Mouse (Mus musculus) MEL (cell line): ENCODE measurements at regions not wholly inside any gene's neighbourhood (a gene's known extent, or its start where the extent isn't known, plus 50 kb on each side); places are given as distances from the start of the nearest gene placed in this dataset.

Experiments used
- CHD1 ChIP-seq: IDR thresholded peaks from 2 replicates; pipeline ENCODE4 v1.6.1; 2012; ENCODE audit warnings: low read depth, mild to moderate bottlenecking, inconsistent platforms, low read length, improper control_type of control experiment
- CTCF ChIP-seq, 3 experiments: IDR thresholded peaks in 2 of 3; conservative IDR thresholded peaks in 1 of 3; 2 replicates each; pipeline ENCODE4 v1.5.1; 2011 to 2012; ENCODE audit warnings: low read length in 3 of 3, low read depth in 2 of 3, mild to moderate bottlenecking in 2 of 3, improper control_type of control experiment in 1 of 3, inconsistent platforms in 1 of 3, mixed read lengths in 1 of 3, moderate library complexity in 1 of 3; ENCODE audit not compliant: control insufficient read depth in 1 of 3, insufficient read depth in 1 of 3, poor library complexity in 1 of 3, severe bottlenecking in 1 of 3
- GATA1 ChIP-seq: IDR thresholded peaks from 2 replicates; pipeline ENCODE4 v1.6.1; 2011; ENCODE audit warnings: low read depth, low read length, improper control_type of control experiment
- HCFC1 ChIP-seq: IDR thresholded peaks from 2 replicates; pipeline ENCODE4 v1.6.1; 2012; ENCODE audit warnings: low read depth, mild to moderate bottlenecking, inconsistent platforms, low read length, improper control_type of control experiment, moderate library complexity
- KAT2A ChIP-seq: conservative IDR thresholded peaks from 2 replicates; pipeline ENCODE4 v1.6.1; 2012; ENCODE audit warnings: low read depth, low read length, improper control_type of control experiment, inconsistent platforms
- POLR2A ChIP-seq, 2 experiments: IDR thresholded peaks; 2 replicates each; pipeline ENCODE4 v1.6.1; 2011 to 2012; ENCODE audit warnings: low read length in 2 of 2, mild to moderate bottlenecking in 2 of 2, control low read depth in 1 of 2, improper control_type of control experiment in 1 of 2, low read depth in 1 of 2, moderate library complexity in 1 of 2; ENCODE audit not compliant: control insufficient read depth in 1 of 2, insufficient read depth in 1 of 2, poor library complexity in 1 of 2
- TBP ChIP-seq: IDR thresholded peaks from 2 replicates; pipeline ENCODE4 v1.8.0; 2011; ENCODE audit warnings: low read depth, low read length, improper control_type of control experiment
- USF2 ChIP-seq, 2 experiments: IDR thresholded peaks; 2 replicates each; pipeline ENCODE4 v1.6.1; 2011 to 2012; ENCODE audit warnings: improper control_type of control experiment in 2 of 2, low read length in 2 of 2, borderline replicate concordance in 1 of 2, inconsistent platforms in 1 of 2, low read depth in 1 of 2, mild to moderate bottlenecking in 1 of 2; ENCODE audit not compliant: insufficient read depth in 1 of 2
- ZNF384 ChIP-seq: IDR thresholded peaks from 2 replicates; pipeline ENCODE4 v1.6.1; 2012; ENCODE audit warnings: low read depth, mild to moderate bottlenecking, inconsistent platforms, low read length, improper control_type of control experiment

- no peak for TF ChIP-seq TBP
- no peak for TF ChIP-seq GATA1
- TF ChIP-seq ZNF384, result no peak
- no peak for TF ChIP-seq USF2 (IDR thresholded peaks at IDR 0.05; ENCODE audit: borderline replicate concordance in 1 of 2, insufficient read depth in 1 of 2, low read depth in 1 of 2, low read length in 2 of 2)
- no peak for TF ChIP-seq CTCF (IDR thresholded peaks at IDR 0.05 in 2 of 3, conservative IDR thresholded peaks at IDR 0.05 in 1 of 3; ENCODE audit: control insufficient read depth in 1 of 3, insufficient read depth in 1 of 3, low read depth in 2 of 3, low read length in 3 of 3, poor library complexity in 1 of 3, severe bottlenecking in 1 of 3)
- no peak for TF ChIP-seq POLR2A (IDR thresholded peaks at IDR 0.05; ENCODE audit: control insufficient read depth in 1 of 2, insufficient read depth in 1 of 2, low read depth in 1 of 2, low read length in 2 of 2, poor library complexity in 1 of 2)
- no peak for TF ChIP-seq CHD1
- no peak for TF ChIP-seq HCFC1
- TF ChIP-seq KAT2A, result no peak
Measured at GRCm38 (mm10) chr17:77963358-77963757, 236.7 kb upstream of the Crim1 start.
